In the genomic region with DNA sequence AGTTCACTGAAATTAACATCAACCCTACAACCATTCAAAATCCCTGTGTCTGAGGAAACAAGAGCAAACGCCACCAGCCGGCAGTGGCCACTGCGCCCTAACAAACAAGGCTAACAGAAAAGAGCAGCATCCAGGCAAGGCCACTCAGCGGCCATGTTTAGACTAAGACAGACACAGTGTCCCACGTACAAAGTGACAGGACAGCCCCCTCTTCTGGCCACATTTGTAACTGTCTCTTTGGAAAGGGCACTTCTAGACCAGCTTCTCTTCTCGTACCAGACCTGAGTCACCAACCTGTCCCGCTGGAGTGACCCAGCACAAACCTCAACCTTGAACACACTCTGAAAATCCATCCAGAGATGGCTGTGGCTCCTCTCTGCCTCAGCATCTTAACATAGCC, we compare ENCODE assay signal across 8 mouse cellular contexts.
DNase-seq lines count a peak whose midpoint lies in the region; ATAC-seq and TF ChIP-seq lines count a peak whose summit lies in the region.

No protein-coding gene starts in this region.

- H3K9me3 ChIP-seq in limb, embryonic 12.5 days: no peaks in the 10 kb centered on the region
- no peaks in the 10 kb centered on the region for H3K9me3 ChIP-seq in midbrain, postnatal 0 days (ENCODE audit: low read length)

- peak; percentile 80 for TF ChIP-seq CTCF in midbrain, postnatal 0 days (IDR thresholded peaks at IDR 0.05)

- intact Hi-C loops in left cerebral cortex, postnatal 14 days (cut with DNase I): loop anchor here (2.0 kb wide), 1 partner anchor 69 kb away; no protein-coding TSS in a partner anchor
- intact Hi-C loops in heart, postnatal 10 days (cut with DNase I): loop anchor here (1.0 to 10.0 kb wide), 3 partner anchors 70 to 509 kb away; no protein-coding TSS in a partner anchor

- 0 out of 2 replicates have a peak, but pooled peaks have one; percentile 28 for ATAC-seq in limb, embryonic 12.5 days (ENCODE audit: insufficient number of reproducible peaks, insufficient read depth, low FRiP score, low TSS enrichment, low read depth)
- no peak for ATAC-seq in midbrain, postnatal 0 days (ENCODE audit: low FRiP score)

- peak; percentile 73 to 81 for DNase-seq in left cerebral cortex, postnatal 14 days (ENCODE audit: low spot score in 2 of 2)
- no peak for DNase-seq in left cerebral cortex, adult 9 months (ENCODE audit: low spot score in 2 of 2)
- peak; percentile 85 for DNase-seq in adrenal gland, postnatal 10 days
- peak; percentile 74 for DNase-seq in embryo, embryonic 9.5 days (ENCODE audit: extremely low spot score)
- DNase-seq in heart, postnatal 10 days: peak; percentile 82 to 86
- DNase-seq in midbrain, postnatal 0 days (ENCODE audit: low spot score): peak; percentile 85
- DNase-seq in testis, postnatal 14 days (ENCODE audit: low spot score): peak; percentile 44

- whole genome bisulfite sequencing in limb, embryonic 12.5 days: 42% methylated on average over 7 of the region's 7 CpGs
- 44% methylated on average over 7 of the region's 7 CpGs for WGBS in midbrain, postnatal 0 days

- H3K27me3 ChIP-seq in limb, embryonic 12.5 days: peaks cover 5% of the 10 kb centered on the region
- no peaks in the 10 kb centered on the region for H3K27me3 ChIP-seq in midbrain, postnatal 0 days (ENCODE audit: insufficient read depth, low read length)

- H3K27ac ChIP-seq in limb, embryonic 12.5 days: no peak overlapping the region
- H3K27ac ChIP-seq in midbrain, postnatal 0 days (ENCODE audit: low read depth, low read length): no peak overlapping the region

- H3K9ac ChIP-seq in limb, embryonic 12.5 days (replicated peaks): no peak overlapping the region
- no peak overlapping the region for H3K9ac ChIP-seq in midbrain, postnatal 0 days (replicated peaks; ENCODE audit: low read length, poor library complexity, severe bottlenecking)

- H3K4me3 ChIP-seq in limb, embryonic 12.5 days (replicated peaks): no peak overlapping the region
- no peak overlapping the region for H3K4me3 ChIP-seq in midbrain, postnatal 0 days (ENCODE audit: low read depth, low read length)

- H3K4me1 ChIP-seq in limb, embryonic 12.5 days (replicated peaks): peaks cover 21% of the 10 kb centered on the region
- peaks cover 6% of the 10 kb centered on the region; the same call in 1 of the 2 replicates for H3K4me1 ChIP-seq in midbrain, postnatal 0 days (ENCODE audit: insufficient read depth, low read length)

- H3K4me2 ChIP-seq in limb, embryonic 12.5 days: no peak overlapping the region
- H3K4me2 ChIP-seq in midbrain, postnatal 0 days (ENCODE audit: low read depth, low read length, poor library complexity, severe bottlenecking): no peak overlapping the region

- H3K36me3 ChIP-seq in limb, embryonic 12.5 days: no peaks in the 10 kb centered on the region
- H3K36me3 ChIP-seq in midbrain, postnatal 0 days (ENCODE audit: insufficient read depth, low read length): 0 out of 2 replicates have a peak, but pooled peaks cover 1% of the 10 kb centered on the region

Comparison
In these comparisons a context has a peak if more than half of its experiments do, and no peak if none do; other contexts are left out.
1. DNase-seq: peak in left cerebral cortex, postnatal 14 days (2 of 2), adrenal gland, postnatal 10 days (single experiment), embryo, embryonic 9.5 days (single experiment), heart, postnatal 10 days (2 of 2), midbrain, postnatal 0 days (single experiment) and testis, postnatal 14 days (single experiment); none in left cerebral cortex, adult 9 months (0 of 2).